Mouse (Mus musculus) adrenal gland, adult 18-20 months (tissue): ENCODE results near the gene Krt1. TPM values are rescaled to one million over a fixed set of nuclear protein-coding genes. Genes with fewer than 3 reads are reported as not detected.

Source experiments
- DNase-seq, 2 experiments: peaks; one replicate each; pipeline ENCODE4 v3.0.0; 2021 to 2022; ENCODE audit warnings: low spot score in 2 of 2
- long read RNA-seq, 2 experiments: library from polyadenylated mRNA; stranded (forward); transcript quantifications; one replicate each; pipeline ENCODE4 v2.0.0; 2021
- total RNA-seq, 2 experiments: library from RNA; stranded (reverse); gene quantifications; 1 replicate in 1 of 2; 2 replicates in 1 of 2; pipeline ENCODE4 v1.2.3; 2021

Krt1 gene
- total RNA-seq = under 1 TPM in 1 of 2 experiments, not detected in 1; 0.56 TPM
- long read RNA-seq, experiment 1 = 0 reads
- long read RNA-seq, experiment 2 = 0 reads

- DNase-seq = no peak
Measured at GRCm38 (mm10) chr15:101850694-101851093, at the start of gene Krt1. TSS of gene Krt1 (minus strand) at chr15:101850794.

- no peak for DNase-seq
Measured at GRCm38 (mm10) chr15:101895216-101895615, 44.6 kb upstream of the Krt1 start.

GRCm38 (mm10) chr15:101892820-101893219 is 42.2 kb upstream of the Krt1 start, which contains the start of gene Krt76:
TSS of gene Krt76 (minus strand) at chr15:101892920.
- no peak for DNase-seq

- no peak for DNase-seq
Measured at GRCm38 (mm10) chr15:101879776-101880175, 29.2 kb upstream of the Krt1 start.

GRCm38 (mm10) chr15:101878041-101878440 is 27.4 kb upstream of the Krt1 start:
- DNase-seq = peak in 1 of 2 experiments; percentile 29

- DNase-seq = no peak
Measured at GRCm38 (mm10) chr15:101874383-101874782, 23.8 kb upstream of the Krt1 start.

- no peak for DNase-seq
Measured at GRCm38 (mm10) chr15:101873231-101873630, 22.6 kb upstream of the Krt1 start.

GRCm38 (mm10) chr15:101869431-101869830 is 18.8 kb upstream of the Krt1 start, which contains the start of gene Krt77:
TSS of gene Krt77 (minus strand) at chr15:101869705.
- DNase-seq = no peak

- no peak for DNase-seq
Measured at GRCm38 (mm10) chr15:101866754-101867153, 16.2 kb upstream of the Krt1 start.

GRCm38 (mm10) chr15:101860421-101861130 is 10.0 kb upstream of the Krt1 start:
- no peak for DNase-seq

- DNase-seq = peak; percentile 42
Measured at GRCm38 (mm10) chr15:101859735-101860170, 9.2 kb upstream of the Krt1 start.

- DNase-seq = no peak
Measured at GRCm38 (mm10) chr15:101858673-101859425, 8.3 kb upstream of the Krt1 start.

- DNase-seq = no peak
Measured at GRCm38 (mm10) chr15:101856696-101857095, 6.1 kb upstream of the Krt1 start.

GRCm38 (mm10) chr15:101855732-101856131 is 5.1 kb upstream of the Krt1 start:
- no peak for DNase-seq

- DNase-seq = no peak
Measured at GRCm38 (mm10) chr15:101854294-101854693, 3.7 kb upstream of the Krt1 start.

- DNase-seq = no peak
Measured at GRCm38 (mm10) chr15:101852571-101852970, 2.0 kb upstream of the Krt1 start.

- peak; percentile 44 to 45 for DNase-seq
Measured at GRCm38 (mm10) chr15:101845971-101846403, 4.6 kb downstream of the Krt1 start.

- no peak for DNase-seq
Measured at GRCm38 (mm10) chr15:101843192-101843591, 7.4 kb downstream of the Krt1 start.

GRCm38 (mm10) chr15:101834784-101835328 is 15.7 kb downstream of the Krt1 start:
- DNase-seq = no peak

GRCm38 (mm10) chr15:101833131-101833530 is 17.5 kb downstream of the Krt1 start:
- peak in 1 of 2 experiments; percentile 16 for DNase-seq

GRCm38 (mm10) chr15:101829441-101829840 is 21.2 kb downstream of the Krt1 start:
- DNase-seq = no peak

- DNase-seq = no peak
Measured at GRCm38 (mm10) chr15:101821786-101822185, 28.8 kb downstream of the Krt1 start.
